Mouse (Mus musculus) small intestine, adult 2 months (tissue): ENCODE results near the gene Gm5771.

Experiments used
- CTCF ChIP-seq: fragments of 200-500 bp; IDR thresholded peaks from 2 replicates; pipeline ENCODE4 v1.5.1; 2012; ENCODE audit warnings: low read depth, mild to moderate bottlenecking, control low read depth, inconsistent platforms, low read length, moderate library complexity, mixed read lengths; ENCODE audit not compliant: insufficient replicate concordance, insufficient read length; ENCODE audit errors: extremely low read depth
- POLR2A ChIP-seq: fragments of 200-500 bp; IDR thresholded peaks from 2 replicates; pipeline ENCODE4 v1.6.1; 2012; ENCODE audit warnings: low read depth, mild to moderate bottlenecking, control low read depth, inconsistent platforms, low read length, moderate library complexity

DNA sequence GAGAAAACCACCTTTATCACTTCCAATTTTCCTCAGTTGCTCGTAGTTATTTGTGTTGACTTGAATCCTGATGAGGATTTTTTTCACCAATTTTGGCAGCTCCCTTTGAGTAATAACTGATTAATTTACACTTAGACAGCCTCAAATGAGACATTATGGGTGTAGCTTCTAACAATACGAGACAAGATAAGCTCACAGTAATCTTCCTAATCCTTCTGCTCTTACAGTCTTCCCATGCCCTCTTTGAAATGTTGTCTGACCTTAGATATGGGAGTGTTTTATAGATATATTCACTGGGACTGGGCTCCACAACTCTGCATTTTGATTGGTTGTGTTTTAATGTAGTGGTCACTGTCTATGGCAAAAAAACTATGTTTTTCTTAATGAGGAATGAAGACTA, 5.4 kb upstream of the Gm5771 start:
- TF ChIP-seq POLR2A, result no peak
- TF ChIP-seq CTCF, result no peak
